Mouse (Mus musculus): Measurements from ENCODE around the gene Tceal7. TPM values are rescaled to one million over a fixed set of nuclear protein-coding genes. Genes with fewer than 3 reads are reported as not detected.

Tceal7 gene
- total and polyA plus RNA-seq, 3 experiments: not detected

DNA sequence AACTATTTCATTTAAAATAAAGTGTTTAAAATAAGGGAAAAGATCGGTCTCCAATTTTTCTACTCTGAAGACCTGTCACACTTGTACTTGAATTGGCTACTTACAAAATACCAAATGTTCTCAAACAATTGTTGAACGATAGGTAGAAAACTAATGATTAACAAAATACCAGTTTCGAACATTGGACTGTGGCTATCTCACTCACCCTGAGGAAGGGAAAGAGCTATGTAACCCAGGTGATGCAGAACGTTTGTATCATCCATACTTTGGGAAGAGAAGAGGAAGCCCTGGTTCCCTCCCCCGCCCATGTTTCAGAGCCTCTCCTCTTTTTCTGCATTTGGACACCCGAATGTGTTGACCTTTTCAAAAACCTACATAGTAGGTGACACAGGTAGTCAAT is 10.2 kb upstream of the Tceal7 start:
- no peak for TF ChIP-seq CTCF (IDR thresholded peaks at IDR 0.05; ENCODE audit: low read depth, low read length)
- no peak for TF ChIP-seq POLR2AphosphoS5 (IDR thresholded peaks at IDR 0.05; ENCODE audit: insufficient replicate concordance, low read depth, low read length)
- TF ChIP-seq GATA2 (IDR thresholded peaks at IDR 0.05; ENCODE audit: borderline replicate concordance, low read depth, low read length): no peak
- no peak for TF ChIP-seq TAL1 (conservative IDR thresholded peaks at IDR 0.05; ENCODE audit: low read depth, low read length)
- no peak for TF ChIP-seq GATA1 (IDR thresholded peaks at IDR 0.05; ENCODE audit: borderline replicate concordance, low read length)
- no peak for ATAC-seq (ENCODE audit: extremely low read depth, insufficient number of reproducible peaks, low FRiP score, poor library complexity, severe bottlenecking)
- H3K4me3 ChIP-seq (ENCODE audit: low read depth, low read length): no peak overlapping the region
- H3K9me3 ChIP-seq (replicated peaks): no peaks in the 10 kb centered on the region
- peaks cover 10% of the 10 kb centered on the region; the same call in 1 of the 2 replicates for H3K4me1 ChIP-seq (ENCODE audit: insufficient read depth, low read depth, low read length)
- no peaks in the 10 kb centered on the region for H3K27me3 ChIP-seq (ENCODE audit: insufficient read depth, low read length)
- no peaks in the 10 kb centered on the region for H3K36me3 ChIP-seq (replicated peaks)
- DNase-seq (ENCODE audit: low spot score): no peak

DNA sequence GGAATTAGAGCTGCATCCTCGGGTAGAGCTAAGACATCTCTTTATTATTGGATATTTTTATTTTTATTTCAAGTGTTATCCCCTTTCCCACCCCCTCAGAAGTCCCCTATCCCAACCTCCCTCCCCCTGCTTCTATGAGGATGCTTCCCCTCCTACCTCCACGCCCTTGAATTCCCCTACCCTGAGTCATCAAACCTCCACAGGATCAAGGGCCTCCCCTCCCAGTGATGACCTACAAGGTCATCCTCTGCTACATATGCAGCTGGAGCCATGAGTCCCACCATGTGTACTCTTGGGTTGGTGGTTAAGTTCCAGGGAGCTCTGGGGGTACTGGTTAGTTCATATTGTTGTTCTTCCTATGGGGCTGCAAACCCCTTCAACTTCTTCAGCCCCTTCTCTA is 1.2 kb upstream of the Tceal7 start:
- ATAC-seq (ENCODE audit: extremely low read depth, insufficient number of reproducible peaks, low FRiP score, poor library complexity, severe bottlenecking) (no peak), DNase-seq (ENCODE audit: low spot score) (no peak)

DNA sequence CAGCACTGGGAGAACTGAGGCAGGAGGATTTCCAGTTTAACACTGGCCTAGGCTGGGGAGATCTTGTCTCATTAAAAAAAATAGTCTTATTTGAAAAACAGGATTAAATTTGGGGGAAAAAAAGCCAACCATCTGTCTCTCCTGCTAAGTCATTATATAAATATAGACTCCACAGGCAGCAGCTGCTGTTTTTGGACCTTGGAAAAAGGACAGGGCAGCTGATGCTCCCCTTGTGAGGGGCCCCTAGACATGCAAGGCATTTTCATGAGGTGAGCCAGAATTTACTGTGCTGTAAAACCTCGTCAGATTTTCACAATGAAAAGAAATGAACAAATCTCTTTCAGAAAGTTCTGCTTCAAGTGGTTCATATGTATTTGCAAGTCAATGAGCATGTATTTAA is 1.7 kb downstream of the Tceal7 start:
- DNase-seq (ENCODE audit: low spot score): no peak
- Histone ChIP-seq H3K9me3 (replicated peaks) (no peaks in the 10 kb centered on the region), H3K4me3 (ENCODE audit: low read depth, low read length) (no peak overlapping the region), H3K36me3 (replicated peaks) (no peaks in the 10 kb centered on the region), H3K4me1 (ENCODE audit: insufficient read depth, low read depth, low read length) (no peaks in the 10 kb centered on the region), H3K27me3 (ENCODE audit: insufficient read depth, low read length) (no peaks in the 10 kb centered on the region)
- ATAC-seq (ENCODE audit: extremely low read depth, insufficient number of reproducible peaks, low FRiP score, poor library complexity, severe bottlenecking): no peak
- TF ChIP-seq POLR2AphosphoS5 (IDR thresholded peaks at IDR 0.05; ENCODE audit: insufficient replicate concordance, low read depth, low read length) (no peak), GATA1 (IDR thresholded peaks at IDR 0.05; ENCODE audit: borderline replicate concordance, low read length) (no peak), TAL1 (conservative IDR thresholded peaks at IDR 0.05; ENCODE audit: low read depth, low read length) (no peak), CTCF (IDR thresholded peaks at IDR 0.05; ENCODE audit: low read depth, low read length) (no peak), GATA2 (IDR thresholded peaks at IDR 0.05; ENCODE audit: borderline replicate concordance, low read depth, low read length) (no peak)

More for the DNA sequence above, 1.2 kb upstream of the Tceal7 start:
- no peaks in the 10 kb centered on the region for H3K4me1 ChIP-seq (ENCODE audit: insufficient read depth, low read depth, low read length)
- no peak overlapping the region for H3K4me3 ChIP-seq (ENCODE audit: low read depth, low read length)
- no peaks in the 10 kb centered on the region for H3K27me3 ChIP-seq (ENCODE audit: insufficient read depth, low read length)
- H3K9me3 ChIP-seq (replicated peaks): no peaks in the 10 kb centered on the region
- H3K36me3 ChIP-seq (replicated peaks): no peaks in the 10 kb centered on the region
- TF ChIP-seq CTCF (IDR thresholded peaks at IDR 0.05; ENCODE audit: low read depth, low read length): no peak
- no peak for TF ChIP-seq POLR2AphosphoS5 (IDR thresholded peaks at IDR 0.05; ENCODE audit: insufficient replicate concordance, low read depth, low read length)
- TF ChIP-seq GATA2 (IDR thresholded peaks at IDR 0.05; ENCODE audit: borderline replicate concordance, low read depth, low read length): no peak
- no peak for TF ChIP-seq GATA1 (IDR thresholded peaks at IDR 0.05; ENCODE audit: borderline replicate concordance, low read length)
- TF ChIP-seq TAL1 (conservative IDR thresholded peaks at IDR 0.05; ENCODE audit: low read depth, low read length): no peak

DNA sequence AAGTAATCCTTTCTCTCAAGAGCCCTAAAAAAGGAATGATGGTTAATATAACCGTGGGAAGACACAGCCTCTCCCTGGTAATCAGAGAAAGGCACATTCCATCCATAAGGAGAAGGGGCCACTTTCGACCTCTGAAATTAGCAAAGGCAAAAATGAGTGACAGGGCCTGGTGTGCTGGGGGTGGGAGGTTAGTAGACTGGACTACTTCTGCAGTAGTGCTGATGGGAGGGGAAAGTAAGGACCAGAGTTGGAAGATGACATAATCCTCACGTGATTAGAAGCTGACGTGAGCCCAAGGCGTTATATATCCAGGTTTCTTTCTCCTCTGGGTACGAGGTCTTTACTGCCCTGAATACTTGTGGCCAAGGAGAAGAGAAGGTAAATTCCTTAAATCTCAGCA is 9.1 kb downstream of the Tceal7 start:
- Histone ChIP-seq H3K4me1 (ENCODE audit: insufficient read depth, low read depth, low read length) (peaks cover 3% of the 10 kb centered on the region), H3K36me3 (replicated peaks) (no peaks in the 10 kb centered on the region), H3K27me3 (ENCODE audit: insufficient read depth, low read length) (no peaks in the 10 kb centered on the region), H3K9me3 (replicated peaks) (no peaks in the 10 kb centered on the region), H3K4me3 (ENCODE audit: low read depth, low read length) (no peak overlapping the region)
- no peak for DNase-seq (ENCODE audit: low spot score)
- TF ChIP-seq CTCF (IDR thresholded peaks at IDR 0.05; ENCODE audit: low read depth, low read length) (no peak), POLR2AphosphoS5 (IDR thresholded peaks at IDR 0.05; ENCODE audit: insufficient replicate concordance, low read depth, low read length) (no peak), TAL1 (conservative IDR thresholded peaks at IDR 0.05; ENCODE audit: low read depth, low read length) (no peak)
- no peak for ATAC-seq (ENCODE audit: extremely low read depth, insufficient number of reproducible peaks, low FRiP score, poor library complexity, severe bottlenecking)

DNA sequence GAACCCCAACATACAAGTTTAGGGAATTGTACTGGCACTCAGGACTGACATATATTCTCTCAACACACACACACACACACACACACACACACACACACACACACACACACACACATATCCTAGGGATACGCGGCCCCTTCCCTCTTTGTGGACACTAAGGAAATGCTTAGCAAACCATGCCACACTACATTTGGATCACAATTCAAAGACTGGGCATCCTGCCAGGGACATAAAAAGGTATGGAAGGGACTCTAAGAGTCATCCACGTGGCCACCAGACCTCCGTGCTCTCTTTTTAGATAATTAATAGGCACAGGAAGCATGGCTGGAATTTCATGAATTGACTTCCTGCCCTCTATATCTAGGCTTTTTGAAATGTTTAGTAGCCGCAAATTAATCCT is 13.2 kb downstream of the Tceal7 start:
- TF ChIP-seq GATA1 (IDR thresholded peaks at IDR 0.05; ENCODE audit: borderline replicate concordance, low read length): no peak
- TF ChIP-seq POLR2AphosphoS5 (IDR thresholded peaks at IDR 0.05; ENCODE audit: insufficient replicate concordance, low read depth, low read length): no peak
- no peak for TF ChIP-seq GATA2 (IDR thresholded peaks at IDR 0.05; ENCODE audit: borderline replicate concordance, low read depth, low read length)
- no peak for TF ChIP-seq CTCF (IDR thresholded peaks at IDR 0.05; ENCODE audit: low read depth, low read length)
- TF ChIP-seq TAL1 (conservative IDR thresholded peaks at IDR 0.05; ENCODE audit: low read depth, low read length): no peak
- Histone ChIP-seq H3K4me1 (ENCODE audit: insufficient read depth, low read depth, low read length) (peaks cover 7% of the 10 kb centered on the region), H3K9me3 (replicated peaks) (no peaks in the 10 kb centered on the region), H3K4me3 (ENCODE audit: low read depth, low read length) (no peak overlapping the region), H3K36me3 (replicated peaks) (no peaks in the 10 kb centered on the region), H3K27me3 (ENCODE audit: insufficient read depth, low read length) (no peaks in the 10 kb centered on the region)
- ATAC-seq (ENCODE audit: extremely low read depth, insufficient number of reproducible peaks, low FRiP score, poor library complexity, severe bottlenecking): no peak
- no peak for DNase-seq (ENCODE audit: low spot score)

DNA sequence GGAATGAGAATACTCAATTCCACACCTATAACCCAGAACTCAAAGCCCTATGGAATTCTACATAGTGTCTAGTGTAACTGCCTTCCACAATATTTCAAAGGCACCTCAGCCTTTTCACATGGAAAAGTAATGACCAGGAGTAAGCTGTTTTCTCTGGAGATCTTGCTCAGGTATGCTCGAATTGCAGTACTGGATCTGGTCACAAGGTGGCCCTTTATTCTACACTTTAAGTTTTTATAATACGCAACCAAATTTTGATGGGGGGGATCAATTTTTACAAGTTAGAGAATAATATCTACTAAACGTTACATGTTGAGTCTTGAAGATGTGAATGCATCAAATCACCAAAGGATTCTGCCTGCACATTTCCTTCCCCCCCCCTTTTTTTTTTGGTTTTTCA is 23.5 kb downstream of the Tceal7 start:
- no peak for ATAC-seq (ENCODE audit: extremely low read depth, insufficient number of reproducible peaks, low FRiP score, poor library complexity, severe bottlenecking)
- DNase-seq (ENCODE audit: low spot score): no peak

More for the DNA sequence above, 23.5 kb downstream of the Tceal7 start:
- H3K36me3 ChIP-seq (replicated peaks): no peaks in the 10 kb centered on the region
- no peaks in the 10 kb centered on the region for H3K27me3 ChIP-seq (ENCODE audit: insufficient read depth, low read length)
- TF ChIP-seq POLR2AphosphoS5 (IDR thresholded peaks at IDR 0.05; ENCODE audit: insufficient replicate concordance, low read depth, low read length) (no peak), CTCF (IDR thresholded peaks at IDR 0.05; ENCODE audit: low read depth, low read length) (no peak), GATA1 (IDR thresholded peaks at IDR 0.05; ENCODE audit: borderline replicate concordance, low read length) (no peak), TAL1 (conservative IDR thresholded peaks at IDR 0.05; ENCODE audit: low read depth, low read length) (no peak), GATA2 (IDR thresholded peaks at IDR 0.05; ENCODE audit: borderline replicate concordance, low read depth, low read length) (no peak)
- no peaks in the 10 kb centered on the region for H3K9me3 ChIP-seq (replicated peaks)
- peaks cover 7% of the 10 kb centered on the region for H3K4me1 ChIP-seq (ENCODE audit: insufficient read depth, low read depth, low read length)
- H3K4me3 ChIP-seq (ENCODE audit: low read depth, low read length): no peak overlapping the region

Data from G1E (cell line).